Mouse (Mus musculus): ENCODE data around the gene Apela. TPM values are rescaled to one million over a fixed set of nuclear protein-coding genes. Genes with fewer than 3 reads are reported as not detected.

Gene Apela
- 1.6 and 2.6 TPM in 2 replicates for polyA plus RNA-seq (2016; fragmentation: Nextera tagmentation; extraction: Ambion mirVana)

GRCm38 (mm10) chr8:65037117-65037533 is at the start of gene Apela:
Gene Apela (minus strand): TSS chr8:65037336.
- WGBS, result under 1% methylated on average over 8 of the region's 8 CpGs
- DNase-seq (ENCODE audit: low spot score), result peak; percentile 78
- H3K9me3 ChIP-seq, result no peaks in the 10 kb centered on the region
- peak within 1 kb of the TSS; percentile 51 for H3K4me3 ChIP-seq
- peaks cover 39% of the 10 kb centered on the region for H3K4me1 ChIP-seq
- H3K36me3 ChIP-seq (replicated peaks), result no peaks in the 10 kb centered on the region
- peak within 1 kb of the TSS; percentile 40 for H3K27ac ChIP-seq (replicated peaks)
- H3K27me3 ChIP-seq (replicated peaks; ENCODE audit: low read depth, poor library complexity, severe bottlenecking), result no peaks in the 10 kb centered on the region

GRCm38 (mm10) chr8:65085680-65086079 is 48.5 kb upstream of the Apela start:
- WGBS, result 71% methylated on average over 2 of the region's 2 CpGs
- no peaks in the 10 kb centered on the region for H3K27me3 ChIP-seq (replicated peaks; ENCODE audit: low read depth, poor library complexity, severe bottlenecking)
- no peaks in the 10 kb centered on the region for H3K36me3 ChIP-seq (replicated peaks)
- no peaks in the 10 kb centered on the region for H3K9me3 ChIP-seq
- H3K4me1 ChIP-seq, result no peaks in the 10 kb centered on the region
- DNase-seq (ENCODE audit: low spot score), result no peak
- H3K27ac ChIP-seq (replicated peaks), result no peak overlapping the region
- H3K4me3 ChIP-seq, result no peak overlapping the region

DNA sequence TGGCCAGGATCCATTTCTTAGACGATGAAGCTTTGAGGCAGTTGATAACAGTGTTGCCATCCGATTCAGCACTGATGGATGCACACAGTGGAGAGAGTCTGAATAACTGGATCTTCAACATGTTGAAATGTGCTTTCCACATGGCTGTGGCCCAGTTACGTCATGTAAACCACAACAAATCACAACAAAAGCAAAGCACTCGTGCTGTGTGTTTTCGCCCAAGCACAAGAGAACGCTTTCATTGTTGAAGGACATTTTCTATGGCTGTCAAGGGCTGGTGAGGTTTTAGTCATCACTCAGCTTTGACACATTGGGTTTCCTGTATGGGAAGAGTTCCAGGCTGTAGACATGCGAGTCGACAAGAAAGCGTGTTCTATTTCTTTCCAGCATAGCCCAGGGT is 43.6 kb upstream of the Apela start:
- DNase-seq (ENCODE audit: low spot score), result no peak
- Histone ChIP-seq H3K36me3 (replicated peaks) (no peaks in the 10 kb centered on the region), H3K27ac (replicated peaks) (no peak overlapping the region), H3K27me3 (replicated peaks; ENCODE audit: low read depth, poor library complexity, severe bottlenecking) (no peaks in the 10 kb centered on the region), H3K4me1 (no peaks in the 10 kb centered on the region), H3K4me3 (no peak overlapping the region), H3K9me3 (no peaks in the 10 kb centered on the region)
- WGBS, result 88% methylated on average over 9 of the region's 9 CpGs

GRCm38 (mm10) chr8:65074733-65075132 is 37.6 kb upstream of the Apela start, which contains the start of gene Gm10663:
Gene Gm10663 (plus strand): TSS chr8:65075033.
- H3K36me3 ChIP-seq (replicated peaks), result no peaks in the 10 kb centered on the region
- H3K4me3 ChIP-seq, result no peak within 1 kb of the TSS
- WGBS, result 92% methylated on average over 2 of the region's 2 CpGs
- DNase-seq (ENCODE audit: low spot score), result no peak
- no peak within 1 kb of the TSS for H3K27ac ChIP-seq (replicated peaks)
- H3K27me3 ChIP-seq (replicated peaks; ENCODE audit: low read depth, poor library complexity, severe bottlenecking), result no peaks in the 10 kb centered on the region
- H3K4me1 ChIP-seq, result no peaks in the 10 kb centered on the region
- no peaks in the 10 kb centered on the region for H3K9me3 ChIP-seq

DNA sequence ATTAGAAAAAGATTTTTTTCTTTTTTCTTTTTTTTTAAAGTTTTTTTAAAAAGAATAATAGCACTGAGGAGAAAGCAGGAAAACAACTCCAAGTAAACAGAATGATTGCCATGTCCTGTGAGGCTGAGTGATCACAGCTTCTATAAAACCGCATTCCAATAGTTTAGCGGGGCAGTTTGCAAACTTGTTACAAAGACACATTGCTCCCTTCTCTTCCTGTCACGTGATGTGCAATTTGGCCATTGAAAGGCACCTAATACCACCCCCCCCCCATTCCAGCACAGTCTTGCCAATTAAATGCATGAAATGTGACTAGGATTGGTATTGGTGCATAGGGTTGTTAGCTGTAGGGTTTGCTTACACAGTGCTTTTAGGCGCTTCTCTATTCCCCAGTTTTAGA is 33.9 kb upstream of the Apela start:
- 80% methylated on average over 4 of the region's 4 CpGs for WGBS
- H3K4me3 ChIP-seq, result no peak overlapping the region
- no peaks in the 10 kb centered on the region for H3K9me3 ChIP-seq
- no peak for DNase-seq (ENCODE audit: low spot score)
- no peaks in the 10 kb centered on the region for H3K4me1 ChIP-seq
- no peaks in the 10 kb centered on the region for H3K27me3 ChIP-seq (replicated peaks; ENCODE audit: low read depth, poor library complexity, severe bottlenecking)
- H3K27ac ChIP-seq (replicated peaks), result no peak overlapping the region
- H3K36me3 ChIP-seq (replicated peaks), result no peaks in the 10 kb centered on the region

GRCm38 (mm10) chr8:65068473-65068819 is 31.3 kb upstream of the Apela start:
- no peak for DNase-seq (ENCODE audit: low spot score)
- Histone ChIP-seq H3K4me3 (no peak overlapping the region), H3K36me3 (replicated peaks) (no peaks in the 10 kb centered on the region), H3K9me3 (no peaks in the 10 kb centered on the region), H3K4me1 (no peaks in the 10 kb centered on the region), H3K27me3 (replicated peaks; ENCODE audit: low read depth, poor library complexity, severe bottlenecking) (no peaks in the 10 kb centered on the region), H3K27ac (replicated peaks) (no peak overlapping the region)
- 86% methylated on average over 4 of the region's 4 CpGs for WGBS

DNA sequence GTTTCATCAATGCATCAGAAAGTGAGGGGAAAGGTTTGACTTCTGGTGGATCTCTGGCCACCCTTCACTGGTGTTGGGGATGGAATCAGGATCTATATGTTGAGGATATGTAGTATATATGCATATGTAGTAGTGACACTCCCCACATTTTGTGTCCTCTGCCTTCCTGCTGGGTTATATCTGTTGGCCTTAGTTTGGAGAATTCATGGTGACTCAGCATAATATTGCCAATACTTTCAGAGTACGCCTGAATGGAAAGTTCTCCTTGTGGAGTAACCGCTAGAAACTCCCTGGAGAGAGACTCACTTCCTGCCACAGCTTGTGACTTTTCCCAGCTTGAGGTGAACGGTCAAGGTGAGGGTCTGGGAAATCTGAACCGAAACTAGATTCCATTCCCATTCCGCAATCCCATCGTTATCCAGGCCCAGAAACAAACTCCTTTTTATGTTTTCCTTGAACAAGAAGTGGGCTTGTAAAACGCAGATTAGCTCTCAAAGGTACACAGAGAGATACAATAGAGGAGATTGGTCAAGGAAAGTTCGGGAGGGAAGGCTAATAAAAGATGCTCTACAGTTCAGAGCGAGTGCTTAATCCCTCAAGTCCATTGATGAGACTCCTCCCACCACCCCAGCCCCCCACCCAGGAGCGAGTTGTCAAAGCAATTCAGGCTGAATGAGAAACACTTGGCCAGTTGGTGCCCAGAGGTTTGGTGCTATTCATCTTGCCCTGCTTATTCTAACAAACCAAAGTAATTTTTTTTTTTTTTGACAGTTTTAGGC is 30.7 kb upstream of the Apela start:
- Histone ChIP-seq H3K9me3 (no peaks in the 10 kb centered on the region), H3K36me3 (replicated peaks) (no peaks in the 10 kb centered on the region), H3K27me3 (replicated peaks; ENCODE audit: low read depth, poor library complexity, severe bottlenecking) (no peaks in the 10 kb centered on the region), H3K27ac (replicated peaks) (no peak overlapping the region), H3K4me1 (no peaks in the 10 kb centered on the region), H3K4me3 (no peak overlapping the region)
- DNase-seq (ENCODE audit: low spot score), result no peak
- WGBS, result 41% methylated on average over 10 of the region's 10 CpGs

DNA sequence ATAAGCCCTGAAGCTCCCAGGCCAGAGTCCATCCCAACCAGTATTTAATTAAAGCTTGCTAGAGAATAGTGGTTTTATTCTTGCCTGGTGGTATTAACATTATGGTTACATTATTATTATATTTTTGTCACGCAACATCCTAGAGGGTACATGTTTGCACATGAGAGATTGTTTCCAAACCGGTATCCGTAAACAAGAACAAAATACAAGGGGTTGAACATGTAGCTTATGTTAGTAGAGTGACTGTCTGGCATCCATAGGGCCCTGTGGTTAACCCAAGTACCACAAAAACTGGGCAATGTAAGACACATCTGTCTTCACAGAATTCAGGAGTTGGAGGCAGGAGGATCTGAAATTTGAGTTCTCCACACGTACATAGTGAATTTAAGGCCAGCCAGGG is 29.9 kb upstream of the Apela start:
- Histone ChIP-seq H3K27ac (replicated peaks) (no peak overlapping the region), H3K36me3 (replicated peaks) (no peaks in the 10 kb centered on the region), H3K27me3 (replicated peaks; ENCODE audit: low read depth, poor library complexity, severe bottlenecking) (no peaks in the 10 kb centered on the region), H3K9me3 (no peaks in the 10 kb centered on the region), H3K4me3 (no peak overlapping the region), H3K4me1 (no peaks in the 10 kb centered on the region)
- no peak for DNase-seq (ENCODE audit: low spot score)
- 91% methylated on average over 4 of the region's 4 CpGs for WGBS

- DNase-seq (ENCODE audit: low spot score), result no peak
- Histone ChIP-seq H3K9me3 (no peaks in the 10 kb centered on the region), H3K4me1 (no peaks in the 10 kb centered on the region), H3K4me3 (no peak overlapping the region), H3K27ac (replicated peaks) (no peak overlapping the region), H3K27me3 (replicated peaks; ENCODE audit: low read depth, poor library complexity, severe bottlenecking) (no peaks in the 10 kb centered on the region), H3K36me3 (replicated peaks) (no peaks in the 10 kb centered on the region)
- WGBS, result 94% methylated on average over 3 of the region's 3 CpGs
Observed at GRCm38 (mm10) chr8:65065622-65066021, 28.5 kb upstream of the Apela start.

DNA sequence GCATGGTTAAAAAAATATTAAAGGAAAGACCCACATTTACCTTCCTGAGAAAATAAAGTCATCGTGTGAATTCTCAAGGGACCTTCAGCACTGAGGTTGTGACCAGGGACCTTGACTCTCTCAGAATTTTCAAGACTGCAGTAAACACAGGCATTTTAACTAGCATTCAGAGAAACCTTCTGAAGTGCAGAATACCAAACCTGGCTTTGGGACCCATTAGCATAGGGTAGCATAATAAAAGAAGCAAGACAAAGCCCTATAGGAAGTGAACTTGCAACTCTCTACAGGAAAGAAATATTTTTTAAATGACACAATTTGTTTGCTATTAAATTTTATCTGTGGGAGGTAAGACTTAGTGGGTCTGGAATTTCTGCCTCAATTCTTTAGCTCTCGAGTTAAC is 26.9 kb upstream of the Apela start:
- Histone ChIP-seq H3K27me3 (replicated peaks; ENCODE audit: low read depth, poor library complexity, severe bottlenecking) (no peaks in the 10 kb centered on the region), H3K9me3 (no peaks in the 10 kb centered on the region), H3K4me3 (no peak overlapping the region), H3K27ac (replicated peaks) (no peak overlapping the region), H3K36me3 (replicated peaks) (no peaks in the 10 kb centered on the region), H3K4me1 (no peaks in the 10 kb centered on the region)
- no peak for DNase-seq (ENCODE audit: low spot score)
- 63% methylated on average over 2 of the region's 2 CpGs for WGBS

GRCm38 (mm10) chr8:65062195-65062594 is 25.1 kb upstream of the Apela start:
- H3K36me3 ChIP-seq (replicated peaks), result no peaks in the 10 kb centered on the region
- H3K4me1 ChIP-seq, result no peaks in the 10 kb centered on the region
- no peak overlapping the region for H3K27ac ChIP-seq (replicated peaks)
- H3K27me3 ChIP-seq (replicated peaks; ENCODE audit: low read depth, poor library complexity, severe bottlenecking), result no peaks in the 10 kb centered on the region
- WGBS, result 76% methylated on average over 4 of the region's 4 CpGs
- DNase-seq (ENCODE audit: low spot score), result no peak
- no peak overlapping the region for H3K4me3 ChIP-seq
- H3K9me3 ChIP-seq, result no peaks in the 10 kb centered on the region

- 91% methylated on average over 4 of the region's 4 CpGs for WGBS
Observed at GRCm38 (mm10) chr8:65056722-65057121, 19.6 kb upstream of the Apela start.

GRCm38 (mm10) chr8:65053968-65054367 is 16.8 kb upstream of the Apela start:
- H3K4me1 ChIP-seq, result 0 out of 2 replicates have a peak, but pooled peaks cover 6% of the 10 kb centered on the region
- H3K9me3 ChIP-seq, result no peaks in the 10 kb centered on the region
- H3K4me3 ChIP-seq, result no peak overlapping the region
- no peaks in the 10 kb centered on the region for H3K36me3 ChIP-seq (replicated peaks)
- H3K27ac ChIP-seq (replicated peaks), result no peak overlapping the region
- WGBS, result 46% methylated on average over 5 of the region's 5 CpGs
- H3K27me3 ChIP-seq (replicated peaks; ENCODE audit: low read depth, poor library complexity, severe bottlenecking), result no peaks in the 10 kb centered on the region
- DNase-seq (ENCODE audit: low spot score), result peak; percentile 49

More at GRCm38 (mm10) chr8:65056722-65057121, 19.6 kb upstream of the Apela start:
- Histone ChIP-seq H3K4me1 (0 out of 2 replicates have a peak, but pooled peaks cover 6% of the 10 kb centered on the region), H3K27me3 (replicated peaks; ENCODE audit: low read depth, poor library complexity, severe bottlenecking) (no peaks in the 10 kb centered on the region), H3K36me3 (replicated peaks) (no peaks in the 10 kb centered on the region), H3K27ac (replicated peaks) (no peak overlapping the region), H3K9me3 (no peaks in the 10 kb centered on the region), H3K4me3 (no peak overlapping the region)
- DNase-seq (ENCODE audit: low spot score), result no peak

Measured in embryonic facial prominence, embryonic 10.5 days (tissue).